9 mouse cellular contexts compared by ENCODE assay signal in the genomic region with DNA sequence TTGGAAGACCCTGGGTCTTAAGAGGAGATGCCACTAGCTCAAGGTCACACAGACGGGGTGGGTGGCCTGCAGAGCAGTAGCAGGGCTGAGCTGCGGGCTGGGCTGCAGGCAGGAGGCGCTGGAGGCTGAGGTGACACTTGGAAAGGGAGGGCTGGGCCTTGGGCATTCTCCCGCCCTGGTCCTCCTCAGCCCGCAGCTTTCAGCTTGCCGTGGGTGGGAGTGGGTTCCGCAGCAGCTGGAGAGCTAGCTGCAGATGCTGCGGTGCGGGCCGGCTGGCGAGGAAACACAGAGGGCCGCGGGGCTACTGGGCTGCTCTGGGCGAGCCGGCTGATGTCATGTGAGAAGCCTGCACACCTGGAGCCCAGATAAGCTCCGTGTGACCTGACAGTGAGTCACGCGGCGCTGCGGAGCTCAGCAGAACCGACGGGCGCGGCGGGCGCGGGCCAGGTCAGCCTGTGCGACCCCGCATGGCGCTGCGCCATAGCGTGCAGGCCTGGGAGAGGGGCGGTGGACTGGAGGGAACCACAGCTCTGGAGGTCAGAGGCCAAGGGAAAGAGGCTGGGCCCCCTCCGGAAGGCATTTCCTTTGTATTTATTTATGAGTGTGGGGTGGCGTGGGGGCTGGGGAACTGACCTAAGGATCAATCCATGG. TPM values are rescaled to one million over a fixed set of nuclear protein-coding genes. Genes with fewer than 3 reads are reported as not detected.
DNase-seq lines count a peak whose midpoint lies in the region; ATAC-seq and TF ChIP-seq lines count a peak whose summit lies in the region.
"Had no signal": no experiment of that assay in that cellular context is flagged by ENCODE, and none has a peak within 500 bp of the region (broad histone marks: within the 10 kb centered on the region; RNA-seq: fewer than 3 reads in every experiment).

No protein-coding gene starts in this region.

- ATAC-seq in hindbrain, embryonic 11.5 days (ENCODE audit: low FRiP score), result no peak

- TF ChIP-seq POLR2A in small intestine, adult 2 months (IDR thresholded peaks at IDR 0.05; ENCODE audit: low read depth, low read length), result peak; percentile 59

- DNase-seq in CD8-positive naive resting alpha-beta T cell, adult 2 months (ENCODE audit: low read depth in 2 of 2, low spot score in 2 of 2), result peak; percentile 10 to 22
- DNase-seq in T-cell, adult 2 months (ENCODE audit: low spot score), result peak; percentile 42
- peak; percentile 48 for DNase-seq in forebrain, embryonic 10.5 days (ENCODE audit: extremely low spot score, low spot score)
- peak; percentile 55 for DNase-seq in hindbrain, embryonic 11.5 days (ENCODE audit: low spot score)
- DNase-seq in left cerebral cortex, postnatal 25 days (ENCODE audit: low spot score in 2 of 2), result peak; percentile 59 to 72
- DNase-seq in c-Kit-positive CD71-positive TER-119-positive erythroid progenitor cells, embryonic 14.5 days (ENCODE audit: low spot score), result no peak

- peaks cover 51% of the 10 kb centered on the region for H3K4me1 ChIP-seq in forebrain, embryonic 10.5 days
- H3K4me1 ChIP-seq in hindbrain, embryonic 11.5 days (replicated peaks; ENCODE audit: control insufficient read depth, insufficient read depth, low read length), result peaks cover 16% of the 10 kb centered on the region
- peaks cover 83% of the 10 kb centered on the region for H3K4me1 ChIP-seq in megakaryocyte, embryonic 14.5 days
- peaks cover 20% of the 10 kb centered on the region for H3K4me1 ChIP-seq in small intestine, adult 2 months (ENCODE audit: control insufficient read depth, insufficient read depth, insufficient read length, low read length)

- no peaks in the 10 kb centered on the region for H3K36me3 ChIP-seq in forebrain, embryonic 10.5 days (replicated peaks)
- no peaks in the 10 kb centered on the region for H3K36me3 ChIP-seq in hindbrain, embryonic 11.5 days (ENCODE audit: control insufficient read depth, insufficient read depth, low read length)
- no peaks in the 10 kb centered on the region for H3K36me3 ChIP-seq in megakaryocyte, embryonic 14.5 days (replicated peaks; ENCODE audit: low read length)
- H3K36me3 ChIP-seq in small intestine, adult 2 months (ENCODE audit: control insufficient read depth, insufficient read depth, low read length), result no peaks in the 10 kb centered on the region

- peak overlapping the region; percentile 43 for H3K9ac ChIP-seq in hindbrain, embryonic 11.5 days (ENCODE audit: low read depth, low read length)

- H3K27me3 ChIP-seq in forebrain, embryonic 10.5 days (ENCODE audit: poor library complexity, severe bottlenecking), result peaks cover 36% of the 10 kb centered on the region
- H3K27me3 ChIP-seq in hindbrain, embryonic 11.5 days (ENCODE audit: control insufficient read depth, insufficient read depth, low read length), result no peaks in the 10 kb centered on the region; the same call in 1 of the 2 replicates
- no peaks in the 10 kb centered on the region for H3K27me3 ChIP-seq in megakaryocyte, embryonic 14.5 days (replicated peaks)
- H3K27me3 ChIP-seq in small intestine, adult 2 months (ENCODE audit: control insufficient read depth, insufficient read depth, low read length), result no peaks in the 10 kb centered on the region

- H3K4me2 ChIP-seq in hindbrain, embryonic 11.5 days (replicated peaks; ENCODE audit: low read depth, low read length), result peak overlapping the region; percentile 61

- peak overlapping the region; percentile 55 for H3K4me3 ChIP-seq in forebrain, embryonic 10.5 days
- H3K4me3 ChIP-seq in hindbrain, embryonic 11.5 days (ENCODE audit: low read depth, low read length), result peak overlapping the region; percentile 23
- peak overlapping the region; percentile 94 for H3K4me3 ChIP-seq in megakaryocyte, embryonic 14.5 days (replicated peaks)
- H3K4me3 ChIP-seq in small intestine, adult 2 months (ENCODE audit: low read depth, low read length), result peak overlapping the region; percentile 72

- no peaks in the 10 kb centered on the region for H3K9me3 ChIP-seq in forebrain, embryonic 10.5 days
- no peaks in the 10 kb centered on the region for H3K9me3 ChIP-seq in hindbrain, embryonic 11.5 days (ENCODE audit: control insufficient read depth, low read length)
- H3K9me3 ChIP-seq in megakaryocyte, embryonic 14.5 days, result no peaks in the 10 kb centered on the region

- peak overlapping the region; percentile 80 for H3K27ac ChIP-seq in forebrain, embryonic 10.5 days
- H3K27ac ChIP-seq in hindbrain, embryonic 11.5 days (ENCODE audit: low read depth, low read length), result peak overlapping the region; percentile 37; the same call in 1 of the 2 replicates
- H3K27ac ChIP-seq in small intestine, adult 2 months (ENCODE audit: insufficient read depth, low read depth, low read length), result peak overlapping the region; percentile 96

- 1% methylated on average over 35 of the region's 35 CpGs for whole genome bisulfite sequencing in forebrain, embryonic 10.5 days
- 1% methylated on average over 24 of the region's 35 CpGs for WGBS in hindbrain, embryonic 11.5 days
- WGBS in small intestine, adult 2 months, result 2% methylated on average over 35 of the region's 35 CpGs

- peak; percentile 52; the same call in 1 of the 2 replicates for TF ChIP-seq CTCF in small intestine, adult 2 months (IDR thresholded peaks at IDR 0.05; ENCODE audit: extremely low read depth, insufficient read length, insufficient replicate concordance, low read depth, low read length)

- intact Hi-C loops in left cerebral cortex, postnatal 25 days (cut with DNase I), result no loop called here

RNA-seq across cellular contexts. Expression of a gene that starts 3.4 kb away (rescaled TPM):
- 25.9 and 26.4 TPM in 2 replicates for polyA plus RNA-seq in forebrain, embryonic 10.5 days (2016; fragmentation: Nextera tagmentation; extraction: Ambion mirVana)
- polyA plus RNA-seq in hindbrain, embryonic 11.5 days (2014; fragmentation: Nextera tagmentation; extraction: Ambion mirVana), result 22.7 and 29.2 TPM in 2 replicates
- total RNA-seq in left cerebral cortex, postnatal 25 days (2021), result 100 to 1,000 TPM; 156 to 157 TPM
- polyA plus RNA-seq in megakaryocyte, embryonic 14.5 days (2012; ENCODE audit: insufficient read depth, low replicate concordance), result 6.7 and 20.0 TPM in 2 replicates
- polyA plus RNA-seq in small intestine, adult 2 months (2012; rRNA removed), result 66.4 and 149 TPM in 2 replicates

RNA-seq across cellular contexts. Expression of a gene that starts 21.1 kb away (rescaled TPM):
- polyA plus RNA-seq in forebrain, embryonic 10.5 days (2016; fragmentation: Nextera tagmentation; extraction: Ambion mirVana), result 0.92 and 1.2 TPM in 2 replicates
- 0.74 and 0.96 TPM in 2 replicates for polyA plus RNA-seq in hindbrain, embryonic 11.5 days (2014; fragmentation: Nextera tagmentation; extraction: Ambion mirVana)
- total RNA-seq in left cerebral cortex, postnatal 25 days (2021), result not detected
- polyA plus RNA-seq in megakaryocyte, embryonic 14.5 days (2012; ENCODE audit: insufficient read depth, low replicate concordance), result not detected in 2 replicates
- polyA plus RNA-seq in small intestine, adult 2 months (2012; rRNA removed), result not detected in 2 replicates

RNA-seq across cellular contexts. Expression of a gene that starts 41.4 kb away (rescaled TPM):
- 0.21 and 0.73 TPM in 2 replicates for polyA plus RNA-seq in forebrain, embryonic 10.5 days (2016; fragmentation: Nextera tagmentation; extraction: Ambion mirVana)
- polyA plus RNA-seq in hindbrain, embryonic 11.5 days (2014; fragmentation: Nextera tagmentation; extraction: Ambion mirVana), result 2.7 and 4.0 TPM in 2 replicates
- not detected for total RNA-seq in left cerebral cortex, postnatal 25 days (2021)
- not detected in 2 replicates for polyA plus RNA-seq in megakaryocyte, embryonic 14.5 days (2012; ENCODE audit: insufficient read depth, low replicate concordance)
- polyA plus RNA-seq in small intestine, adult 2 months (2012; rRNA removed), result not detected in 2 replicates
- polyA plus RNA-seq: gonadal fat pad, adult 2 months had no signal

Comparison
In these comparisons a context has a peak if more than half of its experiments do, and no peak if none do; other contexts are left out.
1. H3K27ac ChIP-seq: peak in every context shown above with its lines; median percentile 96 in small intestine, adult 2 months; 80 in forebrain, embryonic 10.5 days; 37 in hindbrain, embryonic 11.5 days.
2. H3K4me3 ChIP-seq: peak in every context shown above with its lines; median percentile 94 in megakaryocyte, embryonic 14.5 days; 72 in small intestine, adult 2 months; 55 in forebrain, embryonic 10.5 days; 23 in hindbrain, embryonic 11.5 days.